Mouse (Mus musculus): ENCODE measurements around the gene Hoxb8. TPM values are rescaled to one million over a fixed set of nuclear protein-coding genes. Genes with fewer than 3 reads are reported as not detected.

Hoxb8 gene
- polyA plus RNA-seq, 1 experiment from 2014 or later: not detected

DNA sequence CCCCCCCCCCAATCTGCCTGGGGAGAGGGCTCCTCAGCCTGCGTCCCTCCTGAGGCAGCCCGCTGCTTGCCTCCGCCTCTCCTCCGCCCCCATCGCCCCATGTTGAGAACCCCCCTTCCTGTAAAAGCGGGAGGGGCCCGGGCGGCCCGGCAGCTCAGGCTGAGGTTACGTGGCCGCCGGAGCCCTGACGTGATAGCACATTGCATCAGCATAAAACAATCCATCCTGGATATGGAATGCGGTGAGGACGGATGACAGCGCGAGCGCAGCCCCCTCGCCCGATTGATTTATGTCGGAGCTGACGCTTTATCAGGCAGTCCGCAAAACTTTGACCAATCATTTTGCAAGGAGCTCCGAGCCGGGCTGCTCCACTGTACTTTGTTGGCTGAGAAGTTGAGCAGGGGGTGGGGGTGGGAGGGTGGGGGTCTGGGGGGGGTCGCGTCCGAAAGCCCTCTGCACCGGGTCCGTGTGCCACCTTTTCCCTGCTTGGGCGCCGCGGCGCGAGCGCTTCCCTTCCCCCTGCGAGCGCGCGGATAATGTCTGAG is 10.6 kb upstream of the Hoxb8 start, which contains the start of gene Hoxb9:
Hoxb9 (plus strand) TSS at position 462 of the 545 bp plus-strand sequence.
- H3K9me3 ChIP-seq: no peaks in the 10 kb centered on the region
- ATAC-seq (ENCODE audit: low FRiP score, low read depth): no peak
- H3K4me1 ChIP-seq: 0 out of 2 replicates have a peak, but pooled peaks cover 7% of the 10 kb centered on the region
- under 1% methylated on average over 40 of the region's 40 CpGs for WGBS
- no peaks in the 10 kb centered on the region for H3K36me3 ChIP-seq
- H3K4me2 ChIP-seq (replicated peaks): no peak within 1 kb of the TSS
- no peak within 1 kb of the TSS for H3K27ac ChIP-seq (replicated peaks)
- no peak within 1 kb of the TSS for H3K9ac ChIP-seq (replicated peaks)
- H3K4me3 ChIP-seq: no peak within 1 kb of the TSS
- H3K27me3 ChIP-seq: peaks cover 96% of the 10 kb centered on the region

DNA sequence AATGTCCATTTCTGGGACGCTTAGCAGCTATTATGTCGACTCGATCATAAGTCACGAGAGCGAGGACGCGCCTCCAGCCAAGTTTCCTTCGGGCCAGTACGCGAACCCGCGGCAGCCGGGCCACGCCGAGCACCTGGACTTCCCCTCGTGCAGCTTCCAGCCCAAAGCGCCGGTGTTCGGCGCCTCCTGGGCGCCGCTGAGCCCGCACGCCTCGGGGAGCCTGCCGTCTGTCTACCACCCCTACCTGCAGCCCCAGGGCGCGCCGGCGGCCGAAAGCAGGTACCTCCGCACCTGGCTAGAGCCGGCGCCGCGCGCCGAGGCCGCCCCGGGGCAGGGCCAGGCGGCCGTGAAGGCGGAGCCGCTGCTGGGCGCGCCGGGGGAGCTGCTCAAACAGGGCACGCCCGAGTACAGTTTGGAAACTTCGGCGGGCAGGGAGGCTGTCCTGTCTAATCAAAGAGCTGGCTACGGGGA is 10.1 kb upstream of the Hoxb8 start:
- Histone ChIP-seq H3K27me3 (peaks cover 96% of the 10 kb centered on the region), H3K4me1 (0 out of 2 replicates have a peak, but pooled peaks cover 7% of the 10 kb centered on the region), H3K4me3 (no peak overlapping the region), H3K27ac (replicated peaks) (no peak overlapping the region), H3K36me3 (no peaks in the 10 kb centered on the region), H3K4me2 (replicated peaks) (no peak overlapping the region), H3K9ac (replicated peaks) (no peak overlapping the region), H3K9me3 (no peaks in the 10 kb centered on the region)
- no peak for ATAC-seq (ENCODE audit: low FRiP score, low read depth)
- under 1% methylated on average over 52 of the region's 52 CpGs for WGBS

DNA sequence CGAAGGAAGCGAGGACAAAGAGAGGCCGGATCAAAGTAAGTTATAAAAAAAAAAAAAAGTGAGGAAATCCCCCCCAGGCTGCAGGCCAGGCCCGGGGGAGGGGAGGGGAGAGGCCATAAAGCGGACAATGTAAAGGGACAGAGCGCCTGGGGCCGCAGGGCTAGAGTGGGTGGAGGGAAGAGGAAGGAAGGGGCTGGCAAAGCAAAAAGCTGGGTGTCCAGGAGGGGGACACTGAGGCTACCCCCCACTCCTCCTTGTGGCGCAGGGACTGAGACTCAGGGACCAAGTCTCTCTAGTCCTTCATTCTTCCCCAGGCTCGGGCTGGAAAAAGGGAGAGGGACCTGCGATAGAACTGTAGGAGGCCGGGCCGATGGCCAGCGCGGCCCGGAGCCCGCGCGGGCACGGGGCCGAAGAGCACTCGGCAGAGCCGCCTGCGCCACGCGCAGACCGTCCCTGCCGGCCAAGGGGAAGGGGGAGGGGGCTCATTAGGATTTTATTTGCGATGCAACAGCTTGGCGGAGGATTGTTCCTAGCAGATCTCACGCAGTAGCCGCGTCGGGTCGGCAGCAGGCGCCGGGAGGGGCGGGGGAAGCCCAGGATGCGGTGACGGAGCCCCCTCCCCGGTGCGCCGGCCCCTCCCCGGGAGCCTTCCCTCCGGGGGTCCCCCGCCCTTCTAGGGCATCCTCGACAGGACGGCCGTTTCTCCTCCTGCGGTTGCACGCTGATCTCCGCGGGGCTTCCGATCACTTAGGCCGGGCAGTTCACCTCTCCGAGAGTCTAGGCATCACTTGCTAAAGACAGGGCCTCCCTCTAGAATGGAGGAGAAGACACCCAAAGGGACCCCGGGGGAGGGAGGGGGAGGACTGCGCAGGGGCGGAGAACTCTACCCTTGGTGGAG is 9.4 kb upstream of the Hoxb8 start:
- ATAC-seq (ENCODE audit: low FRiP score, low read depth): no peak
- WGBS: under 1% methylated on average over 51 of the region's 58 CpGs
- Histone ChIP-seq H3K4me1 (0 out of 2 replicates have a peak, but pooled peaks cover 7% of the 10 kb centered on the region), H3K9ac (replicated peaks) (no peak overlapping the region), H3K27ac (replicated peaks) (no peak overlapping the region), H3K4me3 (no peak overlapping the region), H3K27me3 (peaks cover 96% of the 10 kb centered on the region), H3K9me3 (no peaks in the 10 kb centered on the region), H3K36me3 (no peaks in the 10 kb centered on the region), H3K4me2 (replicated peaks) (no peak overlapping the region)

DNA sequence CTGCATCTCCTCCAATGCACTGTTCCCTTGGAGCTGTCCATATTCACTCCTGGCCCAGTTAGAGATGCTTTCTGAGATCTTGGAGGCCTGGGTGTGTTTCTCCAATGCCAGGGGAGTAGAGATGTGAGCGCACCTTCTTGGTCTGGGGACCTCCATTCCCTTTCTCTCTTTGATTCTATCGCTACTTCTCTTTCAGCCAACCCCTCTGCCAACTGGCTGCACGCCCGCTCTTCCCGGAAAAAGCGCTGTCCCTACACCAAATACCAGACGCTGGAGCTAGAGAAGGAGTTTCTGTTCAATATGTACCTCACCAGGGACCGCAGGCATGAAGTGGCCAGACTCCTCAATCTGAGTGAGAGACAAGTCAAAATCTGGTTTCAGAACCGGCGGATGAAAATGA is 7.3 kb upstream of the Hoxb8 start:
- Histone ChIP-seq H3K27ac (replicated peaks) (no peak overlapping the region), H3K9ac (replicated peaks) (no peak overlapping the region), H3K27me3 (peaks cover 99% of the 10 kb centered on the region), H3K4me3 (no peak overlapping the region), H3K4me1 (0 out of 2 replicates have a peak, but pooled peaks cover 7% of the 10 kb centered on the region), H3K9me3 (no peaks in the 10 kb centered on the region), H3K36me3 (no peaks in the 10 kb centered on the region), H3K4me2 (replicated peaks) (no peak overlapping the region)
- ATAC-seq (ENCODE audit: low FRiP score, low read depth): no peak
- WGBS: 4% methylated on average over 10 of the region's 10 CpGs

DNA sequence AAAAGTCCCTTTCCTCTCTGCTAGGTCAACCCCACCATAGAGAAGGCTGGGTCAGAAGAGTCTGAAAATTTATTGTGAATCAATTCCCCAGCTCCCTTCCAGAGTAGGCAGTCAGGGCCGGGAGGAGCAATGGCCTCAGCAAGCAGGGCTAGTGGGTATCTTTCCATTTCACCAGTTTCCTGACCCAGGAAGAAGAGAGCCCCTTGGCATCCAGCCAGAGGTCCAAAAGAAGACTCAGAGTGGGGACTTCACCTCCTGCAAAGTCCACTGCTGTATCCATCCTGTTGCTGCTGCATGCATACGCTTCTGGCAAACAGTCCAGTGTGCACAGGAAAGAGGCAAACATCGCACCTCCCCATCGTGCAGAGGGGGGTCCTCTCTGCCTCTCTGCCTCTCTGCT is 5.8 kb upstream of the Hoxb8 start:
- H3K4me1 ChIP-seq: 0 out of 2 replicates have a peak, but pooled peaks cover 7% of the 10 kb centered on the region
- 11% methylated on average over 4 of the region's 4 CpGs for WGBS
- H3K9ac ChIP-seq (replicated peaks): no peak overlapping the region
- H3K27me3 ChIP-seq: peaks cover 98% of the 10 kb centered on the region
- H3K4me2 ChIP-seq (replicated peaks): no peak overlapping the region
- no peak overlapping the region for H3K27ac ChIP-seq (replicated peaks)
- no peaks in the 10 kb centered on the region for H3K9me3 ChIP-seq
- ATAC-seq (ENCODE audit: low FRiP score, low read depth): no peak
- H3K36me3 ChIP-seq: no peaks in the 10 kb centered on the region
- no peak overlapping the region for H3K4me3 ChIP-seq

DNA sequence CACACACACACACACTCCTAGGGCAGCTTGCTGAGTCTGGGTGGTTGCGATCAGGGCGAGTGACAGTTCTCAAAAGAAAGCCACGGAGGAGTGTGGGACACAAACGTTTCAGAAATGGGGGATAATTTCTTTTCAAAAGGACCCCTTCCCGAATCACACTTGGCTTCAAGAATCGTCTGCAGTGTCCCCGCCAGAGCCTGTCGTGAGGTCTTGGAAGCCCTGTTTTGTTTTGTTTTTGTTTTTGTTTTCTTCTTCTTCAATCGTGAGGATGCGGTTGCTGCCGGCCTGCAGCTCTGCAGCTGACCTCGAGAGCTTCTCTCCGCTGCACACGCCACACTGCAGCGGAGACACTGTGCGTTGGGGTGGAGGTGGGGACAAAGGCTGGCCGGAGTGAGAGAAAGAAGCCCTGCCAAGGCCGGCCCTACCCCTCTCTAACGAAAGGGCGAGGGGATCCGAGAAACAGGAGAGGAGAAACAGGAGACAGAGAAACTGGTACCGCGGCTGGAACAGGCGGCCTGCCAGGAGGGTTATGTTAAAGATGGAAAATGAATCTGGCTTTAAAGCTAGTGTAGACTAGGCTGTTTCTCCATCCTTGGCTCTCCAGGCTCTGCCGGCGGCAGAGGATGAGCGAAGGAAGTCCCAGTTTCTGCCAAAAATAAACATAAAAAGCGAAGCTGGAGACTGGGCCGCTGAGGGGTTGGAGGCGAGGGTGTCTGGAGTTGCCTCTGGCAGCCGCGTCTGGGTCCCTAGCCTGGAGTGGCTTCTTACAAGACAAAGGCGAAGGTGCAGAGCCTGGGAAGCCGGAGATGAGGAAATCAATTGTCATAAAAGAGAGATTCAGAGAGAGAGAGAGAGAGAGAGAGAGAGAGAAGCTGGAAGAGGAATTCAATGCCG is 4.3 kb upstream of the Hoxb8 start:
- Histone ChIP-seq H3K36me3 (no peaks in the 10 kb centered on the region), H3K4me3 (no peak overlapping the region), H3K4me2 (replicated peaks) (no peak overlapping the region), H3K9me3 (no peaks in the 10 kb centered on the region), H3K4me1 (0 out of 2 replicates have a peak, but pooled peaks cover 2% of the 10 kb centered on the region), H3K9ac (replicated peaks) (no peak overlapping the region), H3K27me3 (peaks cover 97% of the 10 kb centered on the region), H3K27ac (replicated peaks) (no peak overlapping the region)
- 2% methylated on average over 35 of the region's 35 CpGs for WGBS
- no peak for ATAC-seq (ENCODE audit: low FRiP score, low read depth)

DNA sequence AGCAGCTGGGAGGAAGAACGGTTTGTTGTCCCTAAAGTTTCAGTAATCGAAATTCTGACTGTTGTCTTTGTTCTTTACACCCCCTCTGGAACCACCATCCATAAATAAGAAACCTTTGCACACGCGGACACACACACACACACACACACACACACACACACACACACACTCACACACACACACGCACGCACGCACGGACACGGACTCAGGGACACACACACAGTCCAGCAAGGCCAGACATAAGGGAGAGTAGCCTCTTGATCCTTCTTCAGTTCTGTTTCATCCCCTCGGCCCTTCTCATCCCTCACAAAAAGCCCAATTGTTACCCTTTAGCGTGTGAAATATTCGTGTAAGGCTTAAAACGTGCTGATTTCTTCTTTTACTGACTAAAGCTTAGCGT is 3.4 kb upstream of the Hoxb8 start:
- H3K4me1 ChIP-seq: no peaks in the 10 kb centered on the region
- no peak overlapping the region for H3K4me2 ChIP-seq (replicated peaks)
- H3K36me3 ChIP-seq: no peaks in the 10 kb centered on the region
- H3K27ac ChIP-seq (replicated peaks): no peak overlapping the region
- 13% methylated on average over 14 of the region's 14 CpGs for WGBS
- no peaks in the 10 kb centered on the region for H3K9me3 ChIP-seq
- peaks cover 97% of the 10 kb centered on the region for H3K27me3 ChIP-seq
- ATAC-seq (ENCODE audit: low FRiP score, low read depth): no peak
- H3K4me3 ChIP-seq: no peak overlapping the region
- no peak overlapping the region for H3K9ac ChIP-seq (replicated peaks)

DNA sequence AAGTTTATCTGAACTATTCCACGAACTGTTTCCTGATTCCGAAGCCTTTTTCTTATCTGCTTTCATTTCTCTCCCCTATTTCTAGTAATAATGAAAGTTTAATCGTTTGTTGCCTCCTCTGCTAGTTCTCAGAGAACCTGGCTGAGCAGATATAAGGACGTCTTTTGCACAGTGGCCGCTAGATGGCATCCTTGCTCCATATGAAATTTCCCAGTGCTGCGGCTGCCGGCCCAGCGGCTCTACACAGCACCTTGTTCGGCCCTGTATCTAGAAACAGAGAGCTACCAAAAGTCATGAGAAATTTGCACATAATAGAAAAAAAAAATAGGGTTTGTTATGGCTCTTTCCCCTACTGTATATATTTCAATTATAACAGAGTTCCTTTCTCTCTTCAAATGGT is 2.9 kb upstream of the Hoxb8 start:
- peaks cover 97% of the 10 kb centered on the region for H3K27me3 ChIP-seq
- no peak overlapping the region for H3K4me3 ChIP-seq
- H3K27ac ChIP-seq (replicated peaks): no peak overlapping the region
- H3K9ac ChIP-seq (replicated peaks): no peak overlapping the region
- 0 out of 2 replicates have a peak, but pooled peaks cover under 1% of the 10 kb centered on the region for H3K4me1 ChIP-seq
- H3K9me3 ChIP-seq: no peaks in the 10 kb centered on the region
- H3K4me2 ChIP-seq (replicated peaks): no peak overlapping the region
- no peaks in the 10 kb centered on the region for H3K36me3 ChIP-seq
- no peak for ATAC-seq (ENCODE audit: low FRiP score, low read depth)
- under 1% methylated on average over 9 of the region's 9 CpGs for WGBS

DNA sequence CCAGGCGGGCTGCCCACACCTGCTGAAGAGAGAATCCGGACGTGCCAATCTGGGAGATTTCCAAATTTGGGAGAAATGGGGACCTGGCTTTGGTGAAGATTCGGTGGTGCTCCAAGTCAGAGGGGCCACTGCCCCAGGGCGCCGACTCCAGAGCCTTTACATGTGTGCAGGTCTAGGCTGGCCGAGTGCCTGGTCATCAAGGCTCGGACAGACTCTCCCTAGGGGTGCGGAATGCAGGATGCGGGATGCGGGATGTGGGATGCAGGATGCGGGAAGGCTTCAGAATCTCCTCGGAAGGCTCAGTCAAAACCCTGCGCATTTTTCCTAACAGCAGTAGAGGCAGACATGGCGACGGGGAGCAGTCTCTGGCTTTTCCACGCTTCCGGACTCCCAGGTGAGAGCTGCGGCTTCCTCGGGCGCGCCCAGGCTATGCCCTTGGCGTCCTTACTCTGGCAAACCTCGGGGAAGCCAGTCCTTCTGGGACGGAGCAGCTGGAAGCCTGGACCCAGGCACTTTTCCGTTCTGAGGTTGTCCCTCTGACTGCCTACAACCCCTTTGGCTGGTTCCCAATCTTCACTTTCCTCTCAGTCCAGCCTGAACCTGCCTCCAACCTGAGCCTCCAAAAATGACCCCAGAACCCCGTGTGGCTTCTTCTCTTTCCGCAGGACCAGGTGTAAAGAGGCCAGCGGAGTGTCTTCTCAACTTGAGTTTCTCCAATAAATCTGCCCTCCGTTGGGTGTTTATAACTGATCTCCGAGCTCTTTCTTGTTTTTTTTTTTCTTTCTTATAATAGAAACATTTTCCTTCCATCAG is 2.1 kb upstream of the Hoxb8 start:
- H3K4me1 ChIP-seq: peaks cover 9% of the 10 kb centered on the region
- no peaks in the 10 kb centered on the region for H3K36me3 ChIP-seq
- H3K9me3 ChIP-seq: no peaks in the 10 kb centered on the region
- no peak for ATAC-seq (ENCODE audit: low FRiP score, low read depth)
- 1% methylated on average over 31 of the region's 31 CpGs for WGBS
- no peak overlapping the region for H3K4me3 ChIP-seq
- H3K27me3 ChIP-seq: peaks cover 97% of the 10 kb centered on the region
- no peak overlapping the region for H3K9ac ChIP-seq (replicated peaks)
- no peak overlapping the region for H3K27ac ChIP-seq (replicated peaks)
- no peak overlapping the region for H3K4me2 ChIP-seq (replicated peaks)

DNA sequence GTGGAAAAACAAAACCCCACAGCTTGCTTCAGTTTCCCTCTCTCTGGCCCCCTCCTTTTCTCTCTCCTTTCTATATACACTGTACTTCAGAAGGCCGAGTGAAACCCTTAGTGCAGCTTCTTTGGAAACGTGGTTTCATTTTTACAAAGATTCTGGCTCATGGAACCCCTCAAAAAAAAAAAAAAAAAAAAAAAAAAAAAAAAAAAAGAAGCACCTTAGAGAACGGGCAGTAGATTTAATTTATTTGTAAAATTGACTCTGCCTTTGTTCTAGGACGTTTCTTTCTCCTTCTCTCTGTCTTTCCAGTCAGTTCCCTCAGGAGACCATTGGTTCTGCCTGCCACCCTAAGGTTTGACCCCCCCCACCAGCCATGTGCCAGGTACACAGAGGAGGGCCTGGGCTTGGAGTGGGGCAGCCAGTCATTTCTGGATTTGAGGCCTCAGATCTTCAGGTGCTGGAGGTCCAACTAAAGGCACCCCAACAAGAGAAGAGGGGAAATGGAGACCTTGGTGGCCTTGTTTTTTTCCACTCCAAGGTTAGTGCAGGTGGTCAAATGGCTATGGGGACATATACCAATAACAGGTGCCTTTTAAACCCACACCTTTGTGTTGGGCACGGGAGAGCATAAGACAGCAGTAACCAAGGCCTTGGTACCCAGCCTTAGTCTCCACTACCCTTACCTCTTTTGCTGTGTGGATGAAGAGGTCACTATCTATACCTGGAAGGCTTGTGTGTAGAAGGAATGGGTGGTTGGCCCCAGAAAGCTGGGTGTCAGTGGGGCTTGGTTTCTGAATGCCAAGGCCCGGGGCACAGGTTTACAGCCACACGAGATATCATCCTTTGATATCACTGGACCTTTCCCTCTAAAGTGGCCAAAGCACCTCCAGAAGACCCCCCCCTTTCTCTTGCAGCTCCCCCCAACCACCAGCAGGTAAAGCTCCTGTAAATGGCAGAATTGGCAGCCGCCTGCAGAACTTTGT is 1.0 kb upstream of the Hoxb8 start:
- H3K27ac ChIP-seq (replicated peaks): no peak overlapping the region
- H3K4me1 ChIP-seq: peaks cover 11% of the 10 kb centered on the region
- no peak for ATAC-seq (ENCODE audit: low FRiP score, low read depth)
- peaks cover 97% of the 10 kb centered on the region for H3K27me3 ChIP-seq
- no peak overlapping the region for H3K9ac ChIP-seq (replicated peaks)
- WGBS: 7% methylated on average over 8 of the region's 8 CpGs
- H3K9me3 ChIP-seq: no peaks in the 10 kb centered on the region
- H3K36me3 ChIP-seq: no peaks in the 10 kb centered on the region
- H3K4me2 ChIP-seq (replicated peaks): no peak overlapping the region
- H3K4me3 ChIP-seq: no peak overlapping the region

Measured in midbrain, embryonic 12.5 days (tissue).